Mouse (Mus musculus) heart, adult 18-20 months (tissue): ENCODE measurements at regions not wholly inside any gene's neighbourhood (a gene's known extent, or its start where the extent isn't known, plus 50 kb on each side); places are given as distances from the start of the nearest gene placed in this dataset.

ENCODE experiments used
- DNase-seq, 2 experiments: peaks; one replicate each; pipeline ENCODE4 v3.0.0; 2021 to 2022; ENCODE audit warnings: mixed read lengths in 1 of 2

DNA sequence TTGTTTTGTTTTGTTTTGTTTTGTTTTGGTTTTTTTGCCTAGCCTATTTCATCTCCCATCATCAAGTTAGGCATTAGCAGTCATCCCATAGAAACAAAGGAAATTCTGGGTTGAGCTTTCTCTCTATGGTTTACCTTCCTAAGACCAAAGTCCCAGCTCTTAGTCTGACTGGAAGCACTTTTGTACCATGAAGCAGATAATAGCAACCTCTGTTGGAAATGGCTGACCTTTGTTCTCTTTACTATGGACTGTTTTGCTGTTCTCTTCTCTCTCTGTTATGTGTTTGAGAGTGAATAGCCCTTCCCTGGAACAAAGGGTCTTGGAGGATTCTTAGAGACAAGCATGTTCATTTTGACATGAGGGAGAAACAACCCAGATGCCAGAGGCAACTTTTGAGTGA lies 1681.7 kb upstream of the 5930422O12Rik start:
- DNase-seq: no peak

DNA sequence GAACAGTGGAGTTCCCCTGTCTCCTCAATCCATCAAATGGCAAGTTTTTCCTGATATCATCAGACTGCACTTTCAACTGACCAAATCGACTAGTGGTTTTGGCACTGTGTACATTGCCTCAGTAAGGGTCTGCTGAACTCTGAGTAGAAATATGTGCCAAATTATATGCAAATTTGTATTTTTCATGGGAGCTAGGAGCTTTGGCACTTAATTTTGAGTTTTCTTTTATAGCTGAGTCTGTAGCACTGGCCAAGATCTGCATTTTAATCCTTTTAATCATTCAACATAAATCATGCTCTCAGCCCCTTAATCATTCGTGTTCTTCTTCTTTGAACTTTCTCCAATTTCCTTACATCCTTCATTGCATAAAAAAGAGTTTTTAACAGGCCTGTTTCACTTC lies 1678.5 kb upstream of the 5930422O12Rik start:
- no peak for DNase-seq

DNA sequence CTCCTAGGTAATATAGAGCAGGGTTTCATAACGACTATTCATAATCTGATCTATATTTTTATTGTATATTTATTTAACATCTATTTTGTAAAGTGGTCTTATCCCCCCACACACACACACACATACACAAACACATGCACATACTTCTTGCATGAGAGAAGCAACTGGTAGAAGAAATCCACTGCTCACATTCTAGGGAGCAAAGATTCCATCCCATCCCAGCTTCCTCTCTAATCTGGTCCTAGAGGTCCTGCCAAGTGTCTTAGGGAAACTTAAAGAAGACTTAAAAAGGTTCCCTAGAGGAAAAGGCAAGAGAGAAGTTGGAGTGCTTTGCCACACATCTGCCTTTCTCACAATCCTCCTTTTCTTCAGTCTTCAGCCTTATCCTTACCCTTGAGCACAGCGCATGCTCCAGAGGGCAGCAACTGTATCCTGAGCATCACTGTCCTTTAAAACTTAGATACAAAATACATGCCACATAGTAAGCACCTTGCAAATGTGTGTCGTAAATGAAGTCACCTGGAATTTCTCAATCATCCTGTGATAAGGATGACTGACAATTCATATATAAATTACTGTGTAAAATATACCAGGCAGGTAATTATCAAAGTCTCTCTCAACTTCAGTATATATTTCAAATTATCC lies 1677.9 kb upstream of the 5930422O12Rik start:
- no peak for DNase-seq

DNA sequence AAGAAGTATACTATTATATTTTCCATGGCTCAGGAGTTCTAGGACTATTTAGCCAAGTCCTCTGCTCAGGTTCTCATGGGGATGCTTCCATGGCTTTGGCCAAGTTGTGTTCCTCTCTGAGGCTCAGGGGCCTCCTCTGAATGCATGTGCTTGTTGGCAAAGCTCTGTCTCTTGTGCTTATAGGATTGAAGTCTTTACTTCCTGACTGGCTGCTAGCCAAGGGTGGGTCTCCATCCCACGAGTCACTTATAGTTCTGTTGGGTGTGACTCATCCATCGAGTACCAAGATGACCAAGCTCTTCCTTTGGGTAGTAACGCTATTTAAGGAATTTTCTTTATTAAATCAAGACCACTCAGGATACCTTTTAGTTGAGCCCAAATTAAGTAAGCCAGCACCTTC lies 1672.8 kb upstream of the 5930422O12Rik start:
- DNase-seq: no peak

DNA sequence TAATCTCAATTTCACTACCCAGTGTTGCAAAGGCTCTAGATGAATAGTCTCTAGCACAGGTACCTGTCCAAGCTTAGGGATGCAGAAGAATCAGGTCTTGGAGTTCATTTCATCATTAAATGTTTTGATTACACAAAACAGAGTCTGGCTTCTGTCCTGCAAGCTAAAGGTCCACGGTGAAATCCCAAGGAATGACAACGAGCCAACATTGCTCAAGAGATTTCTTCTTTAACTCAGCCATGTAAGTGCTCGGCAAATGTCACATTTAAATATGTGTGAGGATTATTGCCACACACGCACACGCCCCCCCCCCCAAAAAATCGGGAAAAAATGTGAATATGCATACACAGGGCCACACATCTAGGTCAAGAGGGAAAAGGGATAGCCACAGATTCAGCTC lies 1666.4 kb upstream of the 5930422O12Rik start:
- no peak for DNase-seq
